Mouse (Mus musculus): ENCODE results near the gene Mex3d. TPM values are rescaled to one million over a fixed set of nuclear protein-coding genes. Genes with fewer than 3 reads are reported as not detected.

Gene Mex3d
- polyA plus RNA-seq (2012; rRNA removed): 112 and 115 TPM in 2 replicates

GRCm38 (mm10) chr10:80387522-80387959 is at the start of gene Mex3d:
TSS of gene Mex3d (minus strand) at chr10:80387659.
- peak; percentile 95 for DNase-seq (ENCODE audit: low read depth)
- peak; percentile 46; the same call in 1 of the 2 replicates for TF ChIP-seq POLR2A (IDR thresholded peaks at IDR 0.05; ENCODE audit: borderline replicate concordance, extremely low read depth, insufficient read depth, insufficient read length, poor library complexity, severe bottlenecking)
- no peak for TF ChIP-seq CTCF (IDR thresholded peaks at IDR 0.05; ENCODE audit: borderline replicate concordance, extremely low read depth, insufficient read depth, insufficient read length)

- TF ChIP-seq POLR2A (IDR thresholded peaks at IDR 0.05; ENCODE audit: borderline replicate concordance, extremely low read depth, insufficient read depth, insufficient read length, poor library complexity, severe bottlenecking) (no peak), CTCF (IDR thresholded peaks at IDR 0.05; ENCODE audit: borderline replicate concordance, extremely low read depth, insufficient read depth, insufficient read length) (no peak)
- peak; percentile 34 for DNase-seq (ENCODE audit: low read depth)
Measured at GRCm38 (mm10) chr10:80436276-80436675, 48.8 kb upstream of the Mex3d start.

- no peak for TF ChIP-seq CTCF (IDR thresholded peaks at IDR 0.05; ENCODE audit: borderline replicate concordance, extremely low read depth, insufficient read depth, insufficient read length)
- TF ChIP-seq POLR2A (IDR thresholded peaks at IDR 0.05; ENCODE audit: borderline replicate concordance, extremely low read depth, insufficient read depth, insufficient read length, poor library complexity, severe bottlenecking): no peak
- no peak for DNase-seq (ENCODE audit: low read depth)
Measured at GRCm38 (mm10) chr10:80435764-80436163, 48.3 kb upstream of the Mex3d start.

GRCm38 (mm10) chr10:80434823-80435222 is 47.4 kb upstream of the Mex3d start:
- no peak for DNase-seq (ENCODE audit: low read depth)
- TF ChIP-seq POLR2A (IDR thresholded peaks at IDR 0.05; ENCODE audit: borderline replicate concordance, extremely low read depth, insufficient read depth, insufficient read length, poor library complexity, severe bottlenecking) (no peak), CTCF (IDR thresholded peaks at IDR 0.05; ENCODE audit: borderline replicate concordance, extremely low read depth, insufficient read depth, insufficient read length) (no peak)

- no peak for TF ChIP-seq CTCF (IDR thresholded peaks at IDR 0.05; ENCODE audit: borderline replicate concordance, extremely low read depth, insufficient read depth, insufficient read length)
- TF ChIP-seq POLR2A (IDR thresholded peaks at IDR 0.05; ENCODE audit: borderline replicate concordance, extremely low read depth, insufficient read depth, insufficient read length, poor library complexity, severe bottlenecking): no peak
- no peak for DNase-seq (ENCODE audit: low read depth)
Measured at GRCm38 (mm10) chr10:80434233-80434592, 46.8 kb upstream of the Mex3d start.

GRCm38 (mm10) chr10:80433513-80434232 is 46.2 kb upstream of the Mex3d start, which contains the start of gene Tcf3:
TSS of gene Tcf3 (minus strand) at chr10:80433647.
- TF ChIP-seq CTCF (IDR thresholded peaks at IDR 0.05; ENCODE audit: borderline replicate concordance, extremely low read depth, insufficient read depth, insufficient read length): no peak
- TF ChIP-seq POLR2A (IDR thresholded peaks at IDR 0.05; ENCODE audit: borderline replicate concordance, extremely low read depth, insufficient read depth, insufficient read length, poor library complexity, severe bottlenecking): peak; percentile 88
- peak; percentile 100 for DNase-seq (ENCODE audit: low read depth)

- TF ChIP-seq CTCF (IDR thresholded peaks at IDR 0.05; ENCODE audit: borderline replicate concordance, extremely low read depth, insufficient read depth, insufficient read length) (no peak), POLR2A (IDR thresholded peaks at IDR 0.05; ENCODE audit: borderline replicate concordance, extremely low read depth, insufficient read depth, insufficient read length, poor library complexity, severe bottlenecking) (no peak)
- peak; percentile 72 for DNase-seq (ENCODE audit: low read depth)
Measured at GRCm38 (mm10) chr10:80432936-80433512, 45.6 kb upstream of the Mex3d start.

GRCm38 (mm10) chr10:80432387-80432785 is 44.9 kb upstream of the Mex3d start:
- DNase-seq (ENCODE audit: low read depth): no peak
- TF ChIP-seq CTCF (IDR thresholded peaks at IDR 0.05; ENCODE audit: borderline replicate concordance, extremely low read depth, insufficient read depth, insufficient read length): no peak
- TF ChIP-seq POLR2A (IDR thresholded peaks at IDR 0.05; ENCODE audit: borderline replicate concordance, extremely low read depth, insufficient read depth, insufficient read length, poor library complexity, severe bottlenecking): no peak

GRCm38 (mm10) chr10:80431570-80432386 is 44.3 kb upstream of the Mex3d start:
- DNase-seq (ENCODE audit: low read depth): no peak
- TF ChIP-seq CTCF (IDR thresholded peaks at IDR 0.05; ENCODE audit: borderline replicate concordance, extremely low read depth, insufficient read depth, insufficient read length) (no peak), POLR2A (IDR thresholded peaks at IDR 0.05; ENCODE audit: borderline replicate concordance, extremely low read depth, insufficient read depth, insufficient read length, poor library complexity, severe bottlenecking) (no peak)

- DNase-seq (ENCODE audit: low read depth): no peak
- no peak for TF ChIP-seq CTCF (IDR thresholded peaks at IDR 0.05; ENCODE audit: borderline replicate concordance, extremely low read depth, insufficient read depth, insufficient read length)
- TF ChIP-seq POLR2A (IDR thresholded peaks at IDR 0.05; ENCODE audit: borderline replicate concordance, extremely low read depth, insufficient read depth, insufficient read length, poor library complexity, severe bottlenecking): no peak
Measured at GRCm38 (mm10) chr10:80430375-80430980, 43.0 kb upstream of the Mex3d start.

- TF ChIP-seq POLR2A (IDR thresholded peaks at IDR 0.05; ENCODE audit: borderline replicate concordance, extremely low read depth, insufficient read depth, insufficient read length, poor library complexity, severe bottlenecking) (no peak), CTCF (IDR thresholded peaks at IDR 0.05; ENCODE audit: borderline replicate concordance, extremely low read depth, insufficient read depth, insufficient read length) (no peak)
- no peak for DNase-seq (ENCODE audit: low read depth)
Measured at GRCm38 (mm10) chr10:80429800-80430199, 42.3 kb upstream of the Mex3d start.
